Mouse (Mus musculus) liver, embryonic 15.5 days (tissue): ENCODE data around the gene Pomp. TPM values are rescaled to one million over a fixed set of nuclear protein-coding genes. Genes with fewer than 3 reads are reported as not detected.

Source experiments
- ATAC-seq: fragments of 200-750 bp; cut with Nextera tagmentation; 2 replicates; pipeline ENCODE4 v1.8.0; 2017; ENCODE audit warnings: moderate number of reproducible peaks, mild to moderate bottlenecking, moderate library complexity; ENCODE audit not compliant: insufficient read depth
- H3K27ac ChIP-seq: fragments of 300-500 bp; sonication (generic); replicated peaks from 2 replicates; pipeline ENCODE4 v1.5.1; 2015; ENCODE audit warnings: mild to moderate bottlenecking, inconsistent platforms
- H3K27me3 ChIP-seq: fragments of 300-500 bp; sonication (generic); 2 replicates; pipeline ENCODE4 v1.6.1; 2015; ENCODE audit warnings: mild to moderate bottlenecking, inconsistent platforms
- H3K36me3 ChIP-seq: fragments of 300-500 bp; sonication (generic); replicated peaks from 2 replicates; pipeline ENCODE4 v1.6.1; 2015; ENCODE audit warnings: moderate library complexity, mild to moderate bottlenecking, inconsistent platforms
- H3K4me1 ChIP-seq: fragments of 300-500 bp; sonication (generic); replicated peaks from 2 replicates; pipeline ENCODE4 v1.6.1; 2015; ENCODE audit warnings: inconsistent platforms
- H3K4me2 ChIP-seq: fragments of 300-500 bp; sonication (generic); 2 replicates; pipeline ENCODE4 v1.6.1; 2015; ENCODE audit warnings: moderate library complexity, mild to moderate bottlenecking, inconsistent platforms
- H3K4me3 ChIP-seq: fragments of 300-500 bp; sonication (generic); replicated peaks from 2 replicates; pipeline ENCODE4 v1.5.1; 2015; ENCODE audit warnings: mild to moderate bottlenecking, inconsistent platforms
- H3K9ac ChIP-seq: fragments of 300-500 bp; sonication (generic); 2 replicates; pipeline ENCODE4 v1.6.1; 2015; ENCODE audit warnings: moderate library complexity, mild to moderate bottlenecking, inconsistent platforms
- H3K9me3 ChIP-seq: fragments of 300-500 bp; sonication (generic); replicated peaks from 2 replicates; pipeline ENCODE4 v1.6.1; 2016; ENCODE audit warnings: inconsistent platforms
- WGBS: fragments of 180-500 bp; shearing (Covaris S2); methylation state at CpG from one replicate; pipeline ENCODE4 v1.1.7; 2015; ENCODE audit warnings: mixed read lengths; ENCODE audit not compliant: insufficient replicate concordance; 5-methylcytosine and 5-hydroxymethylcytosine counted together
- polyA plus RNA-seq: library from polyadenylated mRNA; unstranded; fragments of >200 nt; fragmentation: Nextera tagmentation; extraction: Ambion mirVana; gene quantifications from 2 replicates; pipeline ENCODE4 v1.2.1, GENCODE M21; 2015

The Pomp gene
- polyA plus RNA-seq: 175 and 209 TPM in 2 replicates

DNA sequence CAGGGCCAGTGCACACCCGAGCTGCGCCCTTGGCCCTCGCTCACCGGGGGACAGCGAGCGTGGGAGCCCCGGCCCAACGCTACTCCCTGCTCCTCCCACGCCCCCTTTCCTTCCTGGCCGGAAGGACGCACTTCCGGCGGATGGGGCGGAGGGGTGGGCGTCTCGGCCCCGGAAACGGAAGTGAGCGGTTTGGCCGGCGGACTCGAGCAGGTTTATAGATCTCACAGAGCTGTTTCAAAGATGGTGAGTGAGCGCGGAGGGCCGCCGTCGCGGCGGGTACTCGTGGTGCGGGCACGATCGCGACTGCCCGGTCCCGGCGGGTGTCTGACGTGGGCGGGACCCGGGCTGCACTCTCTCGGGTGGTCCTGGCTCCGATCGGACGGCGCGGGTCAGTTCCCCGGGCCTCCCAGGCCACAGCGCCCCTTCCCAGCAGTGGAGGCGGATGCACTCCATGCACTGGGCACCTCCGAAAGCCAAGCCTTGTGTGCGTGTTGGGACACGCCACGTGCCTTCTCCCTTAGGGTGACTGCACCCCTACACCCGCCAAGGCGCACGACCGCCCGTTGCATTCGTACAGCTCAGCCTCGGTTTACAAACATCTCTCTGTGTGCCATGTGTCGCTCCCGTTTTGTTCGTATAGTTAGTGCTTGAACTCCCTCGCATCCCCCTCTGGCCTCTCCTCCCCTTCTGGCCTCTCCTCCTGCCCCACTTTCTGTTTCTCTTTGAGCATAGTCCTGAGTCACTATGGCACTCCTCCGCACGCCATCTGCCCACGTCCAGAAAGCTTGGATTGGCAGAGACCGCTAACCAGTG is at the start of gene Pomp:
Gene Pomp, plus strand, starts transcription at position 13 of the 813 bp plus-strand sequence.
- WGBS: under 1% methylated on average over 68 of the region's 68 CpGs
- peak within 1 kb of the TSS; percentile 85 for H3K4me3 ChIP-seq
- H3K9me3 ChIP-seq: no peaks in the 10 kb centered on the region
- peak; percentile 86 for ATAC-seq
- H3K4me2 ChIP-seq: peak within 1 kb of the TSS; percentile 78
- H3K27me3 ChIP-seq: no peaks in the 10 kb centered on the region
- H3K36me3 ChIP-seq: peaks cover 35% of the 10 kb centered on the region
- peak within 1 kb of the TSS; percentile 76 for H3K27ac ChIP-seq
- H3K9ac ChIP-seq: peak within 1 kb of the TSS; percentile 70
- peaks cover 21% of the 10 kb centered on the region for H3K4me1 ChIP-seq

GRCm38 (mm10) chr5:147812255-147813040 is 47.8 kb upstream of the Pomp start:
- H3K36me3 ChIP-seq: no peaks in the 10 kb centered on the region
- no peak overlapping the region for H3K4me2 ChIP-seq
- H3K4me3 ChIP-seq: no peak overlapping the region
- no peak for ATAC-seq
- no peaks in the 10 kb centered on the region for H3K9me3 ChIP-seq
- no peak overlapping the region for H3K27ac ChIP-seq
- 63% methylated on average over 13 of the region's 13 CpGs for WGBS
- no peaks in the 10 kb centered on the region for H3K4me1 ChIP-seq
- H3K9ac ChIP-seq: no peak overlapping the region
- no peaks in the 10 kb centered on the region for H3K27me3 ChIP-seq

DNA sequence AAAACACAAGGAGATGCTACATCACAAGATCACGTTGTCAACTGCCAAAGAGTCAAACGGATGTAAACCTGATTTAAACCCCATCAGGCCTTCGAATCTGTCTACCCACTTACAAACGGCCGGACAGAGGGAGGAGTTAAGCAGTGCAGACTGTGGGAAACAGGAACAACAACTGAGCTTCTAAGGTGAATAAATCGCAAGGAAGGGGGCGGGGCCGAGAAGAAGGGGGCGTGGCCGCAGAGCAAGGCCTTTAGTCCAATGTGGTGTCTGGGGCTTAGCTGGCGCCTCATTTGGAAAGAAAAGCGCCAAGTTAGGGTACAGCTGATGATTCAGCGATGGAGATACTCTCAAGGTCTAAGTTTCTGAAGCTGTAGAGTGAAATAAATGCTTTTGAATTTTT is 45.3 kb upstream of the Pomp start:
- Histone ChIP-seq H3K36me3 (no peaks in the 10 kb centered on the region), H3K9me3 (0 out of 2 replicates have a peak, but pooled peaks cover 5% of the 10 kb centered on the region), H3K4me1 (no peaks in the 10 kb centered on the region), H3K27me3 (no peaks in the 10 kb centered on the region), H3K4me2 (no peak overlapping the region), H3K9ac (no peak overlapping the region; the same call in 1 of the 2 replicates), H3K27ac (no peak overlapping the region), H3K4me3 (no peak overlapping the region)
- ATAC-seq: no peak
- WGBS: 60% methylated on average over 13 of the region's 13 CpGs

DNA sequence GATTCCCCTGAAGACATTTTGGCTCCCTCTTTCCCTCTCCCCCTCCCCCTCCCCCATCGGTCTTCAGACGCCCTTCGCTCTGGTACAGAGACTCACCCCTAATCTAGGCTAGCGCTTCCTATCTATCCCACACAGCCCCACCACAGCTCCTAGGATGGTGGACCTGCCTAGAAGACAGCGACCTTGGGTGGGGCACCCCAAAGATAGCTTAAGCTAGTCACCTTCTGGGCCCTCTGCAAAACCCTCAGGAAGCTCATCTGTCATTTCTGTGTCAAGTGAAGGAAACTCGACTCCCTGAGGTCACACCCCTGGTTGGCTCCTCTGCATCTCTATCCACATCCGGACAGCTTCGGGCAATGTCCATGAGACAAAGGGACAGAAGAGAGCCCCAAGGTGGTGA is 44.7 kb upstream of the Pomp start:
- Histone ChIP-seq H3K4me3 (no peak overlapping the region), H3K4me2 (no peak overlapping the region), H3K27me3 (no peaks in the 10 kb centered on the region), H3K36me3 (no peaks in the 10 kb centered on the region), H3K9ac (no peak overlapping the region), H3K4me1 (no peaks in the 10 kb centered on the region), H3K27ac (no peak overlapping the region), H3K9me3 (0 out of 2 replicates have a peak, but pooled peaks cover 5% of the 10 kb centered on the region)
- WGBS: 29% methylated on average over 8 of the region's 8 CpGs
- peak; percentile 62; the same call in 1 of the 2 replicates for ATAC-seq

DNA sequence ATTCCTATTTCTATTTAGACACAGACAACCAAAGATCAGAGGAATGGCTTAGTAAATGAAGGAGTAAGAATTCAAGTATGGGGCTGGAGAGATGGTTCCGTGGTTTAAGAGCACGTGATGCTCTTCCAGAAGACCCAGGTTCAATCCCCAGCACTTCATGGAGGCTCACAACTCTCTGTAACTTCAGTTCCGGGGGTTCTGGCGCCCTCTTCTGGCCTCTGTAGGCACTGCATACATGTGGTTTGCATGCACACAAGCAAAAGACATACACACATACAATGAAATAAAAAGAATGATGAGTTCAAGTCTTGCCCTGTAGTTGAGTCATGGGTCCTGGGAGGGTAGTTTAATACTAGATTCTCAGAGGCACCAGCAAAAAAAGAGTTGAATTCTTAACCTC is 43.8 kb upstream of the Pomp start:
- WGBS: 42% methylated on average over 4 of the region's 4 CpGs
- H3K9me3 ChIP-seq: 0 out of 2 replicates have a peak, but pooled peaks cover 5% of the 10 kb centered on the region
- no peaks in the 10 kb centered on the region for H3K4me1 ChIP-seq
- no peak overlapping the region for H3K4me2 ChIP-seq
- no peak for ATAC-seq
- H3K27ac ChIP-seq: no peak overlapping the region
- H3K9ac ChIP-seq: no peak overlapping the region
- H3K36me3 ChIP-seq: no peaks in the 10 kb centered on the region
- H3K27me3 ChIP-seq: no peaks in the 10 kb centered on the region
- no peak overlapping the region for H3K4me3 ChIP-seq

DNA sequence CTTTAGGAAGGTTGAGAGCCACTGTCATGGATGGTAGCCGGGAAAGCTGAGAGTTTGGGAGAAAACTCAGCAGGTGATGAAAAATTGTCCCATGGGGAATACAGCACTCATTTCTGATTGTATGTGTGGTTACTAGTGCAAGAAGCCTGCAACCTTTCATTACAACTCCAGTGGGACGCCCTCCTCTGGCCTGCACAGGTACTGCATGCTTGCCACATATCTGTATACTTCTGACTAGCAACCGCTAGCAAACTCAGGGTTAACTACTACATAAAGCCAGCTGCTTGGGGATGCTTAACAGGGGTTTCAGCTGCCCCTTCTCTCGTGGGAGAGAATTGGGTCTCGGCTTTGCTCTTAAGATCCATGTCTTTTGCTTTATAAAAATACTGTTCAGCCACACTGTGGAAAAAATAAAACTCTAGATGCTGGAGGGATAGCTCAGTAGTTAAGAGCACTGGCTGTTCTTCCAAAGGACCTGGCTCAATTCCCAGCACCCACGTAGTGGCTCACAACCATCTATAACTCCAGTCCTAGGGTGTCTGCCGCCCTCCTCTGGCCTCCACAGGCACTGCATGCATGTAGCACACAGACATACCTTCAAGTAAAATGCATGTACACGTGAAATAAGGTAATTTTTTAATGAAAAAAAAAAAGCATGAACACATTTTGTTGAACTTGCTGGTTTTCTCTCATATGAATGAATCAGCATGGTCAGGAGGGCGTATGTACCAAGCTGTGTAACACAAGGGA is 42.3 kb upstream of the Pomp start:
- H3K4me1 ChIP-seq: no peaks in the 10 kb centered on the region
- H3K27me3 ChIP-seq: no peaks in the 10 kb centered on the region
- H3K27ac ChIP-seq: no peak overlapping the region
- no peak overlapping the region for H3K4me3 ChIP-seq
- H3K4me2 ChIP-seq: no peak overlapping the region
- 0 out of 2 replicates have a peak, but pooled peaks cover 5% of the 10 kb centered on the region for H3K9me3 ChIP-seq
- 72% methylated on average over 9 of the region's 9 CpGs for WGBS
- no peak for ATAC-seq
- no peak overlapping the region for H3K9ac ChIP-seq
- no peaks in the 10 kb centered on the region for H3K36me3 ChIP-seq

GRCm38 (mm10) chr5:147818866-147819265 is 41.4 kb upstream of the Pomp start:
- H3K9ac ChIP-seq: no peak overlapping the region
- no peak overlapping the region for H3K27ac ChIP-seq
- H3K36me3 ChIP-seq: no peaks in the 10 kb centered on the region
- ATAC-seq: no peak
- no peaks in the 10 kb centered on the region for H3K4me1 ChIP-seq
- H3K9me3 ChIP-seq: 0 out of 2 replicates have a peak, but pooled peaks cover 5% of the 10 kb centered on the region
- WGBS: 74% methylated on average over 8 of the region's 8 CpGs
- no peak overlapping the region for H3K4me2 ChIP-seq
- no peak overlapping the region for H3K4me3 ChIP-seq
- H3K27me3 ChIP-seq: no peaks in the 10 kb centered on the region

DNA sequence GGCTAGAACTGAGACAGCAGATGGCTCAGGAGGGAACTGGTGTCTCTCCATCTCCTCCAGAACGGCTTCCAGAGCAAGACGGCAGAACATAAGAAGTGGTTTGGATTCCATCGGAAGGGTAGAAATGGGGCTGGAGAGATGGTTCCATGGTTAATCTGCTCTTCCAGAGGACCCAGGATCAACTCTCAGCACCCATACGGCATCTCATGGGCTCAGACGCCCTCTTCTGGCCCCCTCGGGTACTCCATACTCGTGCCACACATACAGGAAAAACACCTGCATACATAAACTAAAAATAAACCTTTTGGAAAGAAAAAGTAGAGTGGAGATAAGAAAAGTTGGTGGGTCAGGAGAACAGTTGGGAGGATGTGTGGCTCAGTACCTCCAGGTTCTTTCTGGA is 40.4 kb upstream of the Pomp start:
- Histone ChIP-seq H3K9ac (no peak overlapping the region), H3K4me2 (no peak overlapping the region), H3K9me3 (0 out of 2 replicates have a peak, but pooled peaks cover 5% of the 10 kb centered on the region), H3K27me3 (no peaks in the 10 kb centered on the region), H3K27ac (no peak overlapping the region), H3K4me1 (no peaks in the 10 kb centered on the region), H3K36me3 (no peaks in the 10 kb centered on the region), H3K4me3 (no peak overlapping the region)
- no peak for ATAC-seq
- WGBS: 78% methylated on average over 7 of the region's 7 CpGs

GRCm38 (mm10) chr5:147824021-147824605 is 36.1 kb upstream of the Pomp start:
- Histone ChIP-seq H3K9me3 (no peaks in the 10 kb centered on the region), H3K9ac (no peak overlapping the region), H3K27ac (no peak overlapping the region), H3K4me2 (no peak overlapping the region), H3K4me1 (peaks cover 7% of the 10 kb centered on the region), H3K36me3 (no peaks in the 10 kb centered on the region), H3K27me3 (0 out of 2 replicates have a peak, but pooled peaks cover 3% of the 10 kb centered on the region), H3K4me3 (no peak overlapping the region)
- WGBS: 63% methylated on average over 13 of the region's 13 CpGs
- no peak for ATAC-seq

- Histone ChIP-seq H3K36me3 (no peaks in the 10 kb centered on the region), H3K9ac (no peak overlapping the region), H3K4me3 (no peak overlapping the region), H3K27ac (no peak overlapping the region), H3K4me1 (peaks cover 7% of the 10 kb centered on the region), H3K4me2 (no peak overlapping the region), H3K9me3 (no peaks in the 10 kb centered on the region), H3K27me3 (0 out of 2 replicates have a peak, but pooled peaks cover 3% of the 10 kb centered on the region)
- WGBS: 9% methylated on average over 22 of the region's 22 CpGs
- ATAC-seq: no peak
Observed at GRCm38 (mm10) chr5:147825375-147825969, 34.8 kb upstream of the Pomp start.
